Mouse (Mus musculus) heart, embryonic 12.5 days (tissue): ENCODE measurements around the gene Hist1h2af. TPM values are rescaled to one million over a fixed set of nuclear protein-coding genes. Genes with fewer than 3 reads are reported as not detected.
"Not testable (repeated sequence)": the region's sequence is repeated elsewhere in the genome, so short reads cannot be mapped to it uniquely, and the experiment has no call there.

Source experiments
- ATAC-seq: fragments of 200-750 bp; cut with Nextera tagmentation; 2 replicates; pipeline ENCODE4 v1.8.0; 2017; ENCODE audit warnings: moderate TSS enrichment, moderate library complexity; ENCODE audit not compliant: insufficient number of reproducible peaks, low FRiP score
- H3K27ac ChIP-seq: fragments of 300-500 bp; sonication (generic); 2 replicates; pipeline ENCODE4 v1.5.1; 2016; ENCODE audit warnings: mild to moderate bottlenecking, moderate library complexity; ENCODE audit not compliant: poor library complexity, severe bottlenecking
- H3K27me3 ChIP-seq: fragments of 300-500 bp; sonication (generic); replicated peaks from 2 replicates; pipeline ENCODE4 v1.6.1; 2016; ENCODE audit warnings: mild to moderate bottlenecking, moderate library complexity
- H3K36me3 ChIP-seq: fragments of 300-500 bp; sonication (generic); 2 replicates; pipeline ENCODE4 v1.6.1; 2016; ENCODE audit warnings: mild to moderate bottlenecking, moderate library complexity
- H3K4me1 ChIP-seq: fragments of 300-500 bp; sonication (generic); replicated peaks from 2 replicates; pipeline ENCODE4 v1.6.1; 2016; ENCODE audit warnings: mild to moderate bottlenecking
- H3K4me2 ChIP-seq: fragments of 300-500 bp; sonication (generic); 2 replicates; pipeline ENCODE4 v1.6.1; 2016; ENCODE audit warnings: mild to moderate bottlenecking, moderate library complexity
- H3K4me3 ChIP-seq: fragments of 300-500 bp; sonication (generic); 2 replicates; pipeline ENCODE4 v1.5.1; 2016; ENCODE audit warnings: mild to moderate bottlenecking
- H3K9ac ChIP-seq: fragments of 300-500 bp; sonication (generic); 2 replicates; pipeline ENCODE4 v1.6.1; 2016; ENCODE audit warnings: mild to moderate bottlenecking, moderate library complexity
- H3K9me3 ChIP-seq: fragments of 300-500 bp; sonication (generic); replicated peaks from 2 replicates; pipeline ENCODE4 v1.6.1; 2016; ENCODE audit warnings: mild to moderate bottlenecking, moderate library complexity
- WGBS: fragments of 180-500 bp; shearing (Covaris S2); methylation state at CpG from one replicate; pipeline ENCODE4 v1.1.7; 2016; 5-methylcytosine and 5-hydroxymethylcytosine counted together
- polyA plus RNA-seq: library from polyadenylated mRNA; unstranded; fragments of >200 nt; fragmentation: Nextera tagmentation; extraction: Ambion mirVana; gene quantifications from 2 replicates; pipeline ENCODE4 v1.2.1, GENCODE M21; 2016

The Hist1h2af gene
- polyA plus RNA-seq, 1 experiment from 2014 or later, result 2.7 TPM

DNA sequence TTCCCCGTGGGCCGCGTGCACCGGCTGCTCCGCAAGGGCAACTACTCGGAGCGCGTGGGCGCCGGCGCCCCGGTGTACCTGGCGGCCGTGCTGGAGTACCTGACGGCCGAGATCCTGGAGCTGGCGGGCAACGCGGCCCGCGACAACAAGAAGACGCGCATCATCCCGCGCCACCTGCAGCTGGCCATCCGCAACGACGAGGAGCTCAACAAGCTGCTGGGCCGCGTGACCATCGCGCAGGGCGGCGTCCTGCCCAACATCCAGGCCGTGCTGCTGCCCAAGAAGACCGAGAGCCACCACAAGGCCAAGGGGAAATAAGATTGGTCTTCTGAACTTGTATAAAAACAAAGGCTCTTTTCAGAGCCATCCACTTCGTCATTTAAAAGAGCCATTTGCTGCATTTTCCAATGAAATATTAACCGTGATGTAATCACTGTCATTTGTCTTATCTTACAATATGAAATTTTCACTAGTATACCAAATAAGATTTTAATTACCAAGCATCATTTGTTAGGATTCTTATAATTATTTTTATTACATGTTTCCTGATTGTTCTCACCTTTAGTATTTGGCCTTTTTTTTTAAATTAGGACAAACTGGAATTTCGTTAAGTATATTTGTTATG is 41.0 kb downstream of the Hist1h2af start:
- not testable (repeated sequence) for ATAC-seq, H3K9ac ChIP-seq, H3K36me3 ChIP-seq, H3K9me3 ChIP-seq, H3K27me3 ChIP-seq
- Histone ChIP-seq H3K4me3 (peak overlapping the region; percentile 38), H3K4me2 (peak overlapping the region; percentile 68), H3K27ac (peak overlapping the region; percentile 88), H3K4me1 (peaks cover 19% of the 10 kb centered on the region)
- 1% methylated on average over 10 of the region's 39 CpGs for WGBS

DNA sequence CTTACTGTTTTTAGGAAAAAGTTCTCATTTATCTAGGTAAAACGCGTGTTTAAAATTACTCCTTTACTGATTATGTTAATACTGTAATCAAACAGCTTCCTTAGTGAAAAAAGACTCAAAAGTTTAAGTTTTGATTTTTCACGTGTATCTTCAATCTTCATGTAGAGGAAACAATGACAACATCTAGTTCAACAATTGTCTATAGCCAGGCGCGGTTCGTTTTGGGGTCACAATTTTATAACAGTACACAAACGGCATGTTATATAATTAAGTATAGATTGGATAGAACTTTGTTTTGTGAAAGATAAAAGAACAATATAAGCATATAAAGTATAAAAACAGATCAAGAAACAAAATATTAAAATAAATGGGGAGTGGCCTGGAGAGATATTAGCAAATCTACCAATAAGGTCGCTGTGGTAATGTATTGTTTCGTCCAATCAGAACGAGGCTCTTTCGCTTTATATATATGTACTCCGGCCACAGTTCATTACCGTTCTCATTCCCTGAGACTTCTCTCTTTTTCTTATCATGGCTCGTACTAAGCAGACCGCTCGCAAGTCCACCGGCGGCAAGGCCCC is 41.7 kb downstream of the Hist1h2af start, which contains the start of gene Hist1h3d:
TSS of gene Hist1h3d (plus strand) at position 493 of the 581 bp plus-strand sequence.
- Histone ChIP-seq H3K27ac (peak within 1 kb of the TSS; percentile 83), H3K36me3 (no peaks in the 10 kb centered on the region), H3K9me3 (no peaks in the 10 kb centered on the region), H3K9ac (peak within 1 kb of the TSS; percentile 89), H3K4me1 (peaks cover 17% of the 10 kb centered on the region), H3K4me2 (peak within 1 kb of the TSS; percentile 85), H3K27me3 (no peaks in the 10 kb centered on the region), H3K4me3 (peak within 1 kb of the TSS; percentile 57)
- under 1% methylated on average over 18 of the region's 18 CpGs for WGBS
- ATAC-seq, result peak; percentile 72

DNA sequence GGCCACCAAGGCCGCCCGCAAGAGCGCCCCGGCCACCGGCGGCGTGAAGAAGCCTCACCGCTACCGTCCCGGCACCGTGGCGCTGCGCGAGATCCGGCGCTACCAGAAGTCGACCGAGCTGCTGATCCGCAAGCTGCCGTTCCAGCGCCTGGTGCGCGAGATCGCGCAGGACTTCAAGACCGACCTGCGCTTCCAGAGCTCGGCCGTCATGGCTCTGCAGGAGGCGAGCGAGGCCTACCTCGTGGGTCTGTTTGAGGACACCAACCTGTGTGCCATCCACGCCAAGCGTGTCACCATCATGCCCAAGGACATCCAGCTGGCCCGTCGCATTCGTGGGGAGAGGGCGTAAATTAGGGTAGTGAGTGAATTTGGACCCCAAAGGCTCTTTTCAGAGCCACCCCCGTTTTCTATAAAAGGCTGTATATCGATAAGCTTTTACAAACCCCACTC is 42.2 kb downstream of the Hist1h2af start:
- ATAC-seq, H3K9me3 ChIP-seq, H3K36me3 ChIP-seq, H3K27me3 ChIP-seq: not testable (repeated sequence)
- Histone ChIP-seq H3K4me2 (peak overlapping the region; percentile 85), H3K9ac (peak overlapping the region; percentile 89), H3K27ac (peak overlapping the region; percentile 82), H3K4me3 (peak overlapping the region; percentile 57), H3K4me1 (peaks cover 17% of the 10 kb centered on the region)
- under 1% methylated on average over 19 of the region's 40 CpGs for WGBS

DNA sequence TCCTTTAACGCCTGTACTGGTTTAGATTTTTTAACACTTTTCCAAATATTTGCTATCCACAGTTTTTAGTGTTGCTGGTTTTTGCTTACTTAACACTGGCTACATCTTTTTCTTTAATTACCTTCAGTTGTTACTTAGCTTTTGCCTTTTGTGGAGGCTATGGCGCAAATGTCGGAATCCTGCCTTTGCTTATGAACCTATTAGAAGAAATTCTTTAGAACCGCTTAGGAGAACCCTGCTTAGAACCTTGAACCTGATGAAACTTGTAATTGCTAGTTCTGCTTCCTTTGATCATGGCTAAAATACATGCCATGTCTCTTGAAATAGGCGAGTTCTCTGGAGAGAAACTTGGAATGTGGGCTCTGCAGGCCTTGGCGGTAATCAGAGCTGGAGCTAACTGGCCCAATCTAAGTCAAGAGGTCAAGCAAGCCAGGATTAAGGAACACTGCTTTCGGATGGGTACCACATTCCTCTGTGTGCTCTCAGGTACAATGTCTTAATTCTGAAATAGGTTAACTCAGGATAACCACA is 42.7 kb downstream of the Hist1h2af start:
- Histone ChIP-seq H3K36me3 (no peaks in the 10 kb centered on the region), H3K27ac (peak overlapping the region; percentile 82), H3K4me3 (peak overlapping the region; percentile 57), H3K27me3 (no peaks in the 10 kb centered on the region), H3K4me2 (peak overlapping the region; percentile 85), H3K4me1 (peaks cover 17% of the 10 kb centered on the region), H3K9ac (peak overlapping the region; percentile 89), H3K9me3 (no peaks in the 10 kb centered on the region)
- WGBS, result 15% methylated on average over 7 of the region's 7 CpGs
- no peak for ATAC-seq

DNA sequence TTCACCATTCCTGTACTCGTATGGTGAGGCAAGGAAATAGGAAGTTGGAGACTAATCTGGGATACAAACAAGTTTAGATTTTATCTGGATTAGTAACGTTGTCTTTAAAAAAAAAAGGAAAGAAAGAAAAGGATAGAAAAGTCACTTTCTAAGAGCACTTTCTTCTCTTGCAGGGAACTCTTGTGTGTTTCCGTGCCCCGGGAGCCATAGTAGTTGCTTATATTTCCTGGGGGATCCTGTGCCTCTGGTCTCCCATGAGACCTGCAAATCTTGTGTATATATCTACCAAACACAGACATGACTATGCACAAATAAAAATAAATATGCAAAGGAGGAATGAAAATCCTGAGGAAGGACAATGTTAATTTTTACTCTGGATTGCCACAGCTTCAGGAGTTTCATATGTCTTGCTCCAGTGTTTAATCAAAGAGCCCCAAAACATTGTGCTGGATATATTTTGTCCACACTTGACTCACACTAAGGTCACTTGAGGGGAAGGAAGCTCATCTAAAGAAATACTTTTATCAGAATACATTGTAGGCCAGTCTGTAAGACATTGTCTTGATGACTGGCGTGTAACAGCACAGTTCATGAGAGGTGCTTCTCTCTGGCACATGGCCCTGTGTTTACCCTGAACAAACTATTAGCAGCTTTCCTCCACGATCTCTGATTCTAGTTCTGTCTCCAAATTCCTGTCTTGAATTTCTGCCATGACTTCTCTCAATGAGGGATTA is 43.4 kb downstream of the Hist1h2af start:
- ATAC-seq, result no peak
- peak overlapping the region; percentile 57 for H3K4me3 ChIP-seq
- WGBS, result 58% methylated on average over 6 of the region's 6 CpGs

DNA sequence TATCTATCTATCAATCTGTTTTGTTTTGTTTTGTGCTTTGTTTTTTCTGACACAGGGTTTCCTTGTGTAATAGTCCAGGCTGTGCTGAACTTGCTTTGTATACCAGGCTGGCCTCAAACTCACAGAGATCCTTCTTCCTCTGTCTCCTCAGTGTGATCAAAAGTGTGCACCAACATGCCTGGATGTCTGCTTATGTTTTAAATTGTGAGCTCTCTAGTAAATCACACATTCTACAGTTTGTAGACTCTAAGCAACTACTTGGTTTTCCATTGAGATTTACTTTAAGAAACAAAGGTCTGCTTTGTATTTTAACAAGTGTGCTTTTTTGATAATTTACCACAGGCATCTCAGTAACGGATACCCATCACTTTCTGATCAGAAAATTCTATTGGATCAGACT is 44.1 kb downstream of the Hist1h2af start:
- Histone ChIP-seq H3K27ac (no peak overlapping the region), H3K27me3 (no peaks in the 10 kb centered on the region), H3K4me1 (peaks cover 24% of the 10 kb centered on the region), H3K4me2 (no peak overlapping the region), H3K9me3 (no peaks in the 10 kb centered on the region), H3K36me3 (no peaks in the 10 kb centered on the region), H3K9ac (no peak overlapping the region), H3K4me3 (no peak overlapping the region)
- no peak for ATAC-seq
- WGBS, result 87% methylated on average over 1 of the region's 1 CpGs

More for the DNA sequence above, 43.4 kb downstream of the Hist1h2af start:
- Histone ChIP-seq H3K36me3 (no peaks in the 10 kb centered on the region), H3K27ac (peak overlapping the region; percentile 82), H3K9me3 (no peaks in the 10 kb centered on the region), H3K4me1 (peaks cover 20% of the 10 kb centered on the region), H3K4me2 (peak overlapping the region; percentile 85), H3K9ac (peak overlapping the region; percentile 89), H3K27me3 (no peaks in the 10 kb centered on the region)

DNA sequence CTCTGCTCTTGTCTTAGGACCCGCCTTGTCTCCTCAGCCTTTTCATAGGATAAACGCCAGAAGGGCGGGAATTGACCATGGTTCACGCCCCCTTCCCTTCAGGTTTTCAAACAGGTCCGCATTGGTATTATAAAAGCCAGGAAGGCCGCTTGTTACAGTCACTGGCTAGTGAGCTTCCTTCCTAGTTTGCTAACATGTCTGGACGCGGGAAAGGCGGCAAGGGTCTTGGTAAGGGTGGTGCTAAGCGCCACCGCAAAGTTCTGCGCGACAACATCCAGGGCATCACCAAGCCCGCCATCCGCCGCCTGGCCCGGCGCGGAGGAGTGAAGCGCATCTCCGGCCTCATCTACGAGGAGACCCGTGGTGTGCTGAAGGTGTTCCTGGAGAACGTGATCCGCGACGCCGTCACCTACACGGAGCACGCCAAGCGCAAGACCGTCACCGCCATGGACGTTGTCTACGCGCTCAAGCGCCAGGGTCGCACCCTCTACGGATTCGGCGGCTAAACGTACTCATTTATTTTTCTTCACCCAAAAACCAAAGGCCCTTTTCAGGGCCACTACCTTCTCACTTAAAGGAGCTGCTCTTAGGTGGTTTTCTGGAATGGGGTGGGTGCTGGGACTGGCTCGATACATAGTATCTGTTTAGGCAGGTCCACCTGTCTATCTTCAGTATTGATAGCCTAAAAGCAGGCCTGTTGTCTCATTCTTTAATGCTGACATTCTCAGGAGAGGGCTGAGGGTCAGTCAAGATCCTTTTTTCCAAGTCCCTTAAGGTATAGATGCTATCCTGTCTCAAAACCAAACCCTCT is 47.9 kb downstream of the Hist1h2af start, which contains the start of gene Hist1h4d:
TSS of gene Hist1h4d (plus strand) at position 191 of the 811 bp plus-strand sequence.
- H3K27ac ChIP-seq, result peak within 1 kb of the TSS; percentile 65
- WGBS, result under 1% methylated on average over 43 of the region's 43 CpGs
- no peaks in the 10 kb centered on the region for H3K9me3 ChIP-seq
- no peaks in the 10 kb centered on the region for H3K27me3 ChIP-seq
- H3K9ac ChIP-seq, result peak within 1 kb of the TSS; percentile 69
- peak; percentile 88 for ATAC-seq
- H3K4me3 ChIP-seq, result peak within 1 kb of the TSS; percentile 45
- H3K4me1 ChIP-seq, result peaks cover 24% of the 10 kb centered on the region
- peak within 1 kb of the TSS; percentile 71 for H3K4me2 ChIP-seq
- H3K36me3 ChIP-seq, result no peaks in the 10 kb centered on the region

DNA sequence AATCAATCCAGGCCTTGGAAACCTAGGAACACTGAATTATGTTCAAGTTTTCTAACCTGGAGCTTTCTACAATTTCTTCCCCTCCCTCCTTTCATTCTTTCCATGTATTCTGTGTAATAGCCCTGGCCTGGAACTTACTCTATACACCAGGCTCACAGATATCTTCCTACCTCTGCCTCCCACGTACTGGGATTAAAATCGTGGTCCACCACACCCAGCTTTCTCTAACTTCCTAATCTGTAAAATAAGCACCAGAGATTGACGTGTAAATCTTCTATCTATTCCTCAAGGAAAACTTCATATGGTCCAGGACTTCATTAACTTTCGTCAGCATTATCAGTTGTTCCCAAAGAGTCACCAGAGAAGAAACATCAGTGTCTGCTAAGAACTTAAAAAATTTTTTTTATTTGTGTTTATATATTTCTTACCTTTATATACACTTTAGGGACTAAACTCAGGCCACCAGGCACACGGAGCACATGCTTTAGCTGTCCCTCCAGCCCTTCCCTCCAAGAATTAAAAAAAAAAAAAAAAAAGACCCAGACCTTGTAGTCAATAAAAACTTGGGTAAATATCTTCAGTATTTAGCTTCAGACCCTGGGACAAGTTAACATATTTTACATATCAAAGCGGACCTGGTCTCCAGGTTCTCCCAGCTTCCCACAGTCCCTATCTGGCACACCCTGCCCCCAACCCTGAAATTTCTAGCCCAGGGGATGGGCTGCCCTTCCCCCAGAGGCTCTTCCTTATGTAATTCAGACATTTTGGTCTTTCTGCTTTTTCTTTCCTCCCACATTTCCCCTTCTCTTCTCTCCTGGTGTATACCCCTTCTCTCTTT is 48.7 kb downstream of the Hist1h2af start:
- Histone ChIP-seq H3K27me3 (no peaks in the 10 kb centered on the region), H3K4me1 (peaks cover 19% of the 10 kb centered on the region), H3K9me3 (no peaks in the 10 kb centered on the region), H3K27ac (peak overlapping the region; percentile 65), H3K36me3 (no peaks in the 10 kb centered on the region), H3K4me3 (peak overlapping the region; percentile 45), H3K9ac (peak overlapping the region; percentile 69), H3K4me2 (peak overlapping the region; percentile 71)
- 12% methylated on average over 6 of the region's 6 CpGs for WGBS
- ATAC-seq, result no peak

DNA sequence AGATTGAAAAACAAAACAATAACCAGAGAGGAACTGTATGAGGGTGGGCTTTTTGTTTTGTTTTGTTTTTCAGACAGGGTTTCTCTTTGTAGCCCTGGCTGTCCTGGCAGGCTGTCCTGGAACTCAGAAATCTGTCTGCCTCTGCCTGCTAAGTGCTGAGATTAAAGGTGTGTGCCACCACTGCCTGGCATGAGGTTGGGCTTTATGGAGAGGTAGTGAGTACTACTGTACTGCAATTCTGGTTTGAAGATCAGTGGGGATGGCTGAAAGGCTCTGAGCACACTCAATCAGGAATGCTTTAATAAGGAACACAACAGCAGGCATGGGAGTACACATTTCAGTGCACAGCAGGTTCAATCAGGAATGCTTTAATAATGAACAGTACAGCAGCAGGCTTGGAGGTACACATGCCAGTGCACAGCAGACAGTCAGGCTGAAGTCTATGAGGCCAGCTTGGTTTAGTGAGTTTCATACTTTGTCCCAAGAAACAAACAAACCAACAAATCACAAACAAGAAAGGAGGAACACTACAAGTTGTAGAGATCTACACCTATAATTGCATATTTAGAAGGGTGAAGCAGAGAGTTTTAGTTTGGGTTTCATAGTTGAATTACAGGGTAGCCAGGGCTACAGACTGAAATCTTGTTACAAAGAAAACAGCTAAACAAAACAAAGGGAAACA is 49.8 kb downstream of the Hist1h2af start:
- Histone ChIP-seq H3K4me3 (0 out of 2 replicates have a peak overlapping the region, but pooled peaks have one; percentile 9), H3K9ac (0 out of 2 replicates have a peak overlapping the region, but pooled peaks have one; percentile 12), H3K27me3 (no peaks in the 10 kb centered on the region), H3K9me3 (no peaks in the 10 kb centered on the region), H3K4me1 (peaks cover 19% of the 10 kb centered on the region), H3K36me3 (no peaks in the 10 kb centered on the region), H3K27ac (peak overlapping the region; percentile 65), H3K4me2 (no peak overlapping the region)
- ATAC-seq, result no peak
